Mouse (Mus musculus): ENCODE measurements at regions not wholly inside any gene's neighbourhood (a gene's known extent, or its start where the extent isn't known, plus 50 kb on each side); places are given as distances from the start of the nearest gene placed in this dataset.
A peak's percentile ranks its signal among the peaks of the same experiment; 100 is the strongest.

- Histone ChIP-seq H3K4me3 (ENCODE audit: low read depth, low read length) (no peak overlapping the region), H3K27ac (ENCODE audit: insufficient read depth, low read depth, low read length) (no peak overlapping the region), H3K36me3 (ENCODE audit: control insufficient read depth, insufficient read depth, low read length) (no peaks in the 10 kb centered on the region), H3K27me3 (ENCODE audit: control insufficient read depth, insufficient read depth, low read length) (no peaks in the 10 kb centered on the region), H3K4me1 (ENCODE audit: control insufficient read depth, insufficient read depth, insufficient read length, low read length) (peaks cover 5% of the 10 kb centered on the region; the same call in 1 of the 2 replicates)
- TF ChIP-seq POLR2A (IDR thresholded peaks at IDR 0.05; ENCODE audit: low read depth, low read length) (no peak), CTCF (IDR thresholded peaks at IDR 0.05; ENCODE audit: extremely low read depth, insufficient read length, insufficient replicate concordance, low read depth, low read length) (peak; percentile 65; the same call in 1 of the 2 replicates)
- WGBS, result 77% methylated on average over 11 of the region's 11 CpGs
Observed at GRCm38 (mm10) chr6:24384193-24384888, 130.5 kb downstream of the Iqub start.

DNA sequence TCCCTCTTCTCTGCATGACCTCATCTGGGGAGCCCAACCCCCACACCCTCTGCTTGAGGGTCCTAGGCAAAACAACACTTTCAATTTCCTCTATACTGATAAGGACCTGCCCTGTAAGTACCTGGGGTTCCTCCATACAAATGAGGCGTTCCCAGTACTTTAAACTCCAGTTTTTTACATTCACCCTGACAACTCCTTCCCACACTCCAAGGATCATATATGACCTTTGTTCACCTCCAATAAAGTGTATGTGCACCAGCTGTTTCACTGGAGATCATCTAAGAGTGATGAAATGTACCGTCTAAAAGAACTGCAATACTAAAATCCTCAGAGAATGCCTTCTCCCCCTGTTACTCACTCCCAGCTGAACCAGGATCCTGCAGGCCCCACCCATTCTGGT is 135.0 kb downstream of the Iqub start:
- Histone ChIP-seq H3K27ac (ENCODE audit: insufficient read depth, low read depth, low read length) (peak overlapping the region; percentile 73), H3K4me1 (ENCODE audit: control insufficient read depth, insufficient read depth, insufficient read length, low read length) (peaks cover 8% of the 10 kb centered on the region; the same call in 1 of the 2 replicates), H3K4me3 (ENCODE audit: low read depth, low read length) (no peak overlapping the region), H3K27me3 (ENCODE audit: control insufficient read depth, insufficient read depth, low read length) (no peaks in the 10 kb centered on the region), H3K36me3 (ENCODE audit: control insufficient read depth, insufficient read depth, low read length) (no peaks in the 10 kb centered on the region)
- TF ChIP-seq CTCF (IDR thresholded peaks at IDR 0.05; ENCODE audit: extremely low read depth, insufficient read length, insufficient replicate concordance, low read depth, low read length) (no peak), POLR2A (IDR thresholded peaks at IDR 0.05; ENCODE audit: low read depth, low read length) (no peak)
- WGBS, result 21% methylated on average over 2 of the region's 2 CpGs

DNA sequence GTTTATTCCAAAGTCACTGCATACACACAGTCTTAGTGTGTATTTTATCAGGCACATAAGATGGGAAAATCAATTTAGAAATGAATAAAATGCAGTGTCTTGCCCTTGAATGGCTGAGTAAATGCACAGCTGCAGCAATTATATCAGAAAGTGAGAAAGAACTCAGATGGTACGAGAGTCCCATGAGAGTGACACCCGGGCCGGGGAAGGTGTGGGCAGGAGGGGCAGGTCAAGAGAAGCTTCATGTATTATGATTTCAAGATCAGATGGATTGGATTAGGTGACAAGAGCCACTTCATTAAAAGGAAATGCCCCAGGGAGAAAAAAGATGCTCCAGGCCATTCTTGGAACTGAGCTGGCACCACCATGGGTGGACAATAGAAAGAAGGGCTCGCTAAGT is 138.1 kb downstream of the Iqub start:
- H3K27ac ChIP-seq (ENCODE audit: insufficient read depth, low read depth, low read length), result no peak overlapping the region
- no peaks in the 10 kb centered on the region; the same call in 1 of the 2 replicates for H3K27me3 ChIP-seq (ENCODE audit: control insufficient read depth, insufficient read depth, low read length)
- 86% methylated on average over 4 of the region's 4 CpGs for whole genome bisulfite sequencing
- no peaks in the 10 kb centered on the region for H3K36me3 ChIP-seq (ENCODE audit: control insufficient read depth, insufficient read depth, low read length)
- TF ChIP-seq POLR2A (IDR thresholded peaks at IDR 0.05; ENCODE audit: low read depth, low read length) (no peak), CTCF (IDR thresholded peaks at IDR 0.05; ENCODE audit: extremely low read depth, insufficient read length, insufficient replicate concordance, low read depth, low read length) (no peak)
- H3K4me1 ChIP-seq (ENCODE audit: control insufficient read depth, insufficient read depth, insufficient read length, low read length), result peaks cover 8% of the 10 kb centered on the region; the same call in 1 of the 2 replicates
- H3K4me3 ChIP-seq (ENCODE audit: low read depth, low read length), result no peak overlapping the region

DNA sequence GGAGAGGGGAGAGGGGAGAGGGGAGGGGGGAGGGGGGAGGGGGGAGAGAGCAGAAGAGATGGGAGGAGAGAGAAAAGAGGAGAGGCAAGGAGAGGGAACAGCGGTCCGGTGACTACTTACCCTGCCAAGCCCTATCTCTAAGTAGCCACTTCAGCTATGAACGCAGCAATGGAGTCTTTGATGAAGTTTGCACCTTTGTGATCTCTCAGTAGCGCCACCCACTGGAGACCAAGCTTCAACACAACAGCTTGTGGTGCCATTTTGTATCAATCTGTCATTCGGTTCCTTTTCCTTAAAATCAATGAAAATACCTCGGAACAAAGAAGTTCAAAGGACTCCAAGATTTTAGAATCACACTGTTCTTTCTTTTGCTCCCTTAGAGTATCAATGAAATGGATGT is 141.7 kb downstream of the Iqub start:
- 89% methylated on average over 6 of the region's 6 CpGs for WGBS
- Histone ChIP-seq H3K27ac (ENCODE audit: insufficient read depth, low read depth, low read length) (no peak overlapping the region), H3K27me3 (ENCODE audit: control insufficient read depth, insufficient read depth, low read length) (no peaks in the 10 kb centered on the region; the same call in 1 of the 2 replicates), H3K36me3 (ENCODE audit: control insufficient read depth, insufficient read depth, low read length) (no peaks in the 10 kb centered on the region), H3K4me1 (ENCODE audit: control insufficient read depth, insufficient read depth, insufficient read length, low read length) (no peaks in the 10 kb centered on the region), H3K4me3 (ENCODE audit: low read depth, low read length) (no peak overlapping the region)
- TF ChIP-seq CTCF (IDR thresholded peaks at IDR 0.05; ENCODE audit: extremely low read depth, insufficient read length, insufficient replicate concordance, low read depth, low read length) (no peak), POLR2A (IDR thresholded peaks at IDR 0.05; ENCODE audit: low read depth, low read length) (no peak)

- H3K36me3 ChIP-seq (ENCODE audit: control insufficient read depth, insufficient read depth, low read length), result no peaks in the 10 kb centered on the region
- H3K4me3 ChIP-seq (ENCODE audit: low read depth, low read length), result no peak overlapping the region
- peaks cover 3% of the 10 kb centered on the region; the same call in 1 of the 2 replicates for H3K4me1 ChIP-seq (ENCODE audit: control insufficient read depth, insufficient read depth, insufficient read length, low read length)
- no peak for TF ChIP-seq CTCF (IDR thresholded peaks at IDR 0.05; ENCODE audit: extremely low read depth, insufficient read length, insufficient replicate concordance, low read depth, low read length)
- no peak for TF ChIP-seq POLR2A (IDR thresholded peaks at IDR 0.05; ENCODE audit: low read depth, low read length)
- WGBS, result 11% methylated on average over 1 of the region's 1 CpGs
- 0 out of 2 replicates have a peak overlapping the region, but pooled peaks have one; percentile 43 for H3K27ac ChIP-seq (ENCODE audit: insufficient read depth, low read depth, low read length)
- no peaks in the 10 kb centered on the region; the same call in 1 of the 2 replicates for H3K27me3 ChIP-seq (ENCODE audit: control insufficient read depth, insufficient read depth, low read length)
Observed at GRCm38 (mm10) chr6:24371680-24372079, 143.2 kb downstream of the Iqub start.

- no peak overlapping the region for H3K27ac ChIP-seq (ENCODE audit: insufficient read depth, low read depth, low read length)
- TF ChIP-seq POLR2A (IDR thresholded peaks at IDR 0.05; ENCODE audit: low read depth, low read length), result no peak
- TF ChIP-seq CTCF (IDR thresholded peaks at IDR 0.05; ENCODE audit: extremely low read depth, insufficient read length, insufficient replicate concordance, low read depth, low read length), result peak; percentile 57
- H3K4me3 ChIP-seq (ENCODE audit: low read depth, low read length), result no peak overlapping the region
- 11% methylated on average over 5 of the region's 5 CpGs for WGBS
- no peaks in the 10 kb centered on the region for H3K27me3 ChIP-seq (ENCODE audit: control insufficient read depth, insufficient read depth, low read length)
- peaks cover 7% of the 10 kb centered on the region; the same call in 1 of the 2 replicates for H3K4me1 ChIP-seq (ENCODE audit: control insufficient read depth, insufficient read depth, insufficient read length, low read length)
- H3K36me3 ChIP-seq (ENCODE audit: control insufficient read depth, insufficient read depth, low read length), result no peaks in the 10 kb centered on the region
Observed at GRCm38 (mm10) chr6:24350882-24351281, 164.0 kb downstream of the Iqub start.

DNA sequence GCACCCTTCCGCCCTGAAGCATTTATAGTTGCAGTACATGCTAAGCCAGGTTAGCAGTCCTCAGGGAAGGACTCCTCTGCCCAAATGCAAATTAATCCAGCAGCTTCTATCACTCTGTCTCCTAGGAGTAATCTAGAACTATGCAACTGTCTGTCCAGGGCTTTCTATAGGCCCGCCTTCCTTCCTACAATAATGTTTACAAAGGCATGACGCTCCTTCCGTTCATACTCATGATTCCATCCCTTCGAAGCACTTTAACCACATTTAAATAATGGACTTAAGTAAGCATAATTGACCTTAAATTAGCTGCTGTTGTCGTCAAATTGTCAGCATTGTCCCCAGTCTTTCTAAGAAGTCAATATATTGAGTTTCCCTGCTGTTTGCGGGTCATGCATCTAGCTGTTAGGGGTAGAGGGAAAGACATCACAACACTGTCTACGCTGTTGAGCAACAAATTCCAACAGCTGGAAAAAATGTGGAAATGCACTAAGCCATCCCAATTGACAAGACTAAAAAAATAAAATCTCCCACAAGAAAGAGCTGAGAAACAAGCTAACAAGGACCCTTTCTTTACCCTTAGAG is 166.3 kb downstream of the Iqub start:
- Histone ChIP-seq H3K36me3 (ENCODE audit: control insufficient read depth, insufficient read depth, low read length) (no peaks in the 10 kb centered on the region), H3K4me1 (ENCODE audit: control insufficient read depth, insufficient read depth, insufficient read length, low read length) (peaks cover 7% of the 10 kb centered on the region; the same call in 1 of the 2 replicates), H3K27me3 (ENCODE audit: control insufficient read depth, insufficient read depth, low read length) (no peaks in the 10 kb centered on the region), H3K27ac (ENCODE audit: insufficient read depth, low read depth, low read length) (no peak overlapping the region), H3K4me3 (ENCODE audit: low read depth, low read length) (no peak overlapping the region)
- TF ChIP-seq CTCF (IDR thresholded peaks at IDR 0.05; ENCODE audit: extremely low read depth, insufficient read length, insufficient replicate concordance, low read depth, low read length) (no peak), POLR2A (IDR thresholded peaks at IDR 0.05; ENCODE audit: low read depth, low read length) (no peak)
- 84% methylated on average over 8 of the region's 8 CpGs for WGBS

All from small intestine, adult 2 months (tissue).